Mouse (Mus musculus) ES-E14 (cell line): ENCODE data around the gene Agxt2.

Experiments used
- CHD2 ChIP-seq: IDR thresholded peaks from 2 replicates; pipeline ENCODE4 v1.6.1; 2014; ENCODE audit warnings: mild to moderate bottlenecking, low read depth, low read length, inconsistent platforms
- HCFC1 ChIP-seq: IDR thresholded peaks from 2 replicates; pipeline ENCODE4 v1.6.1; 2012; ENCODE audit warnings: low read length, inconsistent platforms, borderline replicate concordance; ENCODE audit not compliant: insufficient read depth
- ZC3H11A ChIP-seq: IDR thresholded peaks from 2 replicates; pipeline ENCODE4 v1.6.1; 2012; ENCODE audit warnings: low read depth, mild to moderate bottlenecking, inconsistent platforms, low read length, borderline replicate concordance
- ZNF384 ChIP-seq: IDR thresholded peaks from 2 replicates; pipeline ENCODE4 v1.6.1; 2012; ENCODE audit warnings: low read depth, low read length, inconsistent platforms

- TF ChIP-seq ZC3H11A (no peak), ZNF384 (no peak), HCFC1 (no peak), CHD2 (no peak)
These were observed 83.9 kb downstream of the Agxt2 start for GRCm38 (mm10) chr15:10442275-10442674.
